In genomic region chr9:62828662-62829086, GRCm38 (mm10) we compare ENCODE assay signal across 8 mouse cellular contexts. TPM values are rescaled to one million over a fixed set of nuclear protein-coding genes. Genes with fewer than 3 reads are reported as not detected.
DNase-seq lines count a peak whose midpoint lies in the region; ATAC-seq and TF ChIP-seq lines count a peak whose summit lies in the region.

No protein-coding gene starts in this region.

- DNase-seq in G1E (ENCODE audit: low spot score) = peak; percentile 89
- DNase-seq in cerebellum, adult 18-20 months = peak; percentile 95 to 96
- peak; percentile 98 for DNase-seq in heart, postnatal 4 days
- DNase-seq in layer of hippocampus, adult 8-10 months (ENCODE audit: low spot score in 2 of 2) = peak; percentile 93 to 94
- peak; percentile 97 for DNase-seq in ovary, adult 18-20 months (ENCODE audit: low spot score)
- DNase-seq in thymus, postnatal 0 days (ENCODE audit: low spot score) = peak; percentile 92

- no peaks in the 10 kb centered on the region for H3K27me3 ChIP-seq in G1E (ENCODE audit: insufficient read depth, low read length)
- no peaks in the 10 kb centered on the region for H3K27me3 ChIP-seq in forebrain, embryonic 16.5 days (replicated peaks; ENCODE audit: control insufficient read depth, insufficient read depth, low read length)
- no peaks in the 10 kb centered on the region for H3K27me3 ChIP-seq in lung, embryonic 15.5 days

- TF ChIP-seq CTCF in G1E (IDR thresholded peaks at IDR 0.05; ENCODE audit: low read depth, low read length) = peak; percentile 88

- H3K9ac ChIP-seq in forebrain, embryonic 16.5 days (replicated peaks; ENCODE audit: low read depth, low read length) = peak overlapping the region; percentile 39
- no peak overlapping the region for H3K9ac ChIP-seq in lung, embryonic 15.5 days

- 0% methylated on average over 23 of the region's 23 CpGs for WGBS in forebrain, embryonic 16.5 days
- WGBS in lung, embryonic 15.5 days = under 1% methylated on average over 23 of the region's 23 CpGs

- H3K4me2 ChIP-seq in forebrain, embryonic 16.5 days (ENCODE audit: low read length) = peak overlapping the region; percentile 60
- peak overlapping the region; percentile 61 for H3K4me2 ChIP-seq in lung, embryonic 15.5 days

- H3K4me1 ChIP-seq in G1E (ENCODE audit: insufficient read depth, low read depth, low read length) = peaks cover 55% of the 10 kb centered on the region
- peaks cover 4% of the 10 kb centered on the region; the same call in 1 of the 2 replicates for H3K4me1 ChIP-seq in forebrain, embryonic 16.5 days (replicated peaks; ENCODE audit: control insufficient read depth, insufficient read depth, low read length)
- H3K4me1 ChIP-seq in lung, embryonic 15.5 days = peaks cover 22% of the 10 kb centered on the region

- H3K36me3 ChIP-seq in G1E (replicated peaks) = no peaks in the 10 kb centered on the region
- no peaks in the 10 kb centered on the region for H3K36me3 ChIP-seq in forebrain, embryonic 16.5 days (ENCODE audit: control insufficient read depth, insufficient read depth)
- no peaks in the 10 kb centered on the region for H3K36me3 ChIP-seq in lung, embryonic 15.5 days

- peak overlapping the region; percentile 67; the same call in 1 of the 2 replicates for H3K4me3 ChIP-seq in G1E (ENCODE audit: low read depth, low read length)
- H3K4me3 ChIP-seq in forebrain, embryonic 16.5 days (replicated peaks; ENCODE audit: low read length) = peak overlapping the region; percentile 56
- peak overlapping the region; percentile 28 for H3K4me3 ChIP-seq in lung, embryonic 15.5 days

- peak; percentile 80 for ATAC-seq in G1E (ENCODE audit: extremely low read depth, insufficient number of reproducible peaks, low FRiP score, poor library complexity, severe bottlenecking)
- peak; percentile 96 for ATAC-seq in forebrain, embryonic 16.5 days
- ATAC-seq in lung, embryonic 15.5 days (ENCODE audit: borderline replicate concordance, extremely low read depth, low FRiP score, low TSS enrichment) = peak; percentile 96

- peak overlapping the region; percentile 50; the same call in 1 of the 2 replicates for H3K27ac ChIP-seq in forebrain, embryonic 16.5 days (ENCODE audit: low read length)
- peak overlapping the region; percentile 53 for H3K27ac ChIP-seq in lung, embryonic 15.5 days

- H3K9me3 ChIP-seq in G1E (replicated peaks) = no peaks in the 10 kb centered on the region
- no peaks in the 10 kb centered on the region for H3K9me3 ChIP-seq in forebrain, embryonic 16.5 days (ENCODE audit: control insufficient read depth, low read length)
- H3K9me3 ChIP-seq in lung, embryonic 15.5 days = no peaks in the 10 kb centered on the region

RNA-seq across cellular contexts. Expression of gene Cln6, which starts 9.9 kb away (rescaled TPM):
- total RNA-seq in G1E (2014; fragmentation: Nextera tagmentation) (69.9 and 72.8 TPM in 2 replicates), G1E (2017) (32.5 and 34.9 TPM in 2 replicates)
- 31.7 and 37.0 TPM in 2 replicates for polyA plus RNA-seq in G1E (2012)
- 4.6 and 4.9 TPM in 2 replicates for polyA plus RNA-seq in forebrain, embryonic 16.5 days (2015; fragmentation: Nextera tagmentation; extraction: Ambion mirVana)
- 10 to 100 TPM; 25.1 to 31.4 TPM for total RNA-seq in heart, postnatal 4 days (2021)
- total RNA-seq in layer of hippocampus, adult 8-10 months (2022) = 10 to 100 TPM; 10.2 to 16.0 (median 14.8) TPM
- polyA plus RNA-seq in lung, embryonic 15.5 days (2015; fragmentation: Nextera tagmentation; extraction: Ambion mirVana) = 19.6 and 22.4 TPM in 2 replicates
- 23.1 and 26.7 TPM in 2 replicates for polyA plus RNA-seq in thymus, postnatal 0 days (2015; fragmentation: Nextera tagmentation; extraction: Ambion mirVana)

RNA-seq across cellular contexts. Expression of gene Fem1b, which starts 16.9 kb away (rescaled TPM):
- 94.4 and 102 TPM in 2 replicates for total RNA-seq in G1E (2014; fragmentation: Nextera tagmentation)
- total RNA-seq in G1E (2017) = 100 and 112 TPM in 2 replicates
- polyA plus RNA-seq in G1E (2012) = 16.3 and 17.3 TPM in 2 replicates
- polyA plus RNA-seq in forebrain, embryonic 16.5 days (2015; fragmentation: Nextera tagmentation; extraction: Ambion mirVana) = 47.8 and 50.2 TPM in 2 replicates
- 10 to 100 TPM; 40.3 to 41.6 TPM for total RNA-seq in heart, postnatal 4 days (2021)
- total RNA-seq in layer of hippocampus, adult 8-10 months (2022) = 10 to 100 TPM; 85.8 to 99.0 (median 90.4) TPM
- polyA plus RNA-seq in lung, embryonic 15.5 days (2015; fragmentation: Nextera tagmentation; extraction: Ambion mirVana) = 20.8 and 21.7 TPM in 2 replicates
- 11.3 and 11.6 TPM in 2 replicates for polyA plus RNA-seq in thymus, postnatal 0 days (2015; fragmentation: Nextera tagmentation; extraction: Ambion mirVana)

RNA-seq across cellular contexts. Expression of gene Calml4, which starts 29.2 kb away (rescaled TPM):
- total RNA-seq in G1E (2014; fragmentation: Nextera tagmentation) = not detected in 2 replicates
- total RNA-seq in G1E (2017) = 0.11 TPM in 1 of 2 replicates, not detected in the other
- 0.15 TPM in 1 of 2 replicates, not detected in the other for polyA plus RNA-seq in G1E (2012)
- polyA plus RNA-seq in forebrain, embryonic 16.5 days (2015; fragmentation: Nextera tagmentation; extraction: Ambion mirVana) = 4.3 and 6.0 TPM in 2 replicates
- total RNA-seq in heart, postnatal 4 days (2021) = 1 to 10 TPM; 2.4 to 2.6 TPM
- total RNA-seq in layer of hippocampus, adult 8-10 months (2022) = 1 to 10 TPM; 1.2 to 3.0 (median 2.1) TPM
- 11.8 and 12.8 TPM in 2 replicates for polyA plus RNA-seq in lung, embryonic 15.5 days (2015; fragmentation: Nextera tagmentation; extraction: Ambion mirVana)
- 5.5 and 5.6 TPM in 2 replicates for polyA plus RNA-seq in thymus, postnatal 0 days (2015; fragmentation: Nextera tagmentation; extraction: Ambion mirVana)

Comparison
In these comparisons a context has a peak if more than half of its experiments do, and no peak if none do; other contexts are left out.
1. Peak in every context shown above with its lines: DNase-seq, ATAC-seq, H3K4me3 ChIP-seq and H3K27ac ChIP-seq.